Mouse (Mus musculus): Measurements from ENCODE around the gene Il6ra.

DNA sequence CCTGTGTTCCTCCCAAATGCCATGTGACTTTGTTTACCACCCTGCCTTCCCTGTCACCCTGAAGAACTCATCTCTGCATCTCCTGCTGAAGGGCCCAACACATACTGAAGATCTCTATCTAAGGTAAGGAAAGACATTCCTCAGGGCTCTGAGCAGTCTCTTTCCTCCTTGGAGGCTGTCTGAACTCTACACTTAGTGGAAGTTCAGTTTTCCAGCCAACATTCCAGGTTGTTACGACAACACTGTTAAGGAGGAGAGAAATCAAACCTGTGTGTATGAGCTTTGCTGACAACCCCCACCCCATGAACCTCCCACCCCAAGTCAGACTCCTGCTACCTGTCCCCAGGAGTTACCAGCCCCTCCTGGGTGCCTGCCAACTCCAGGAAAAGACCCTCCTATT, 3.6 kb upstream of the Il6ra start:
- TF ChIP-seq CTCF (IDR thresholded peaks at IDR 0.05; ENCODE audit: low read depth) (no peak), EP300 (optimal IDR thresholded peaks at IDR 0.05) (no peak)

Measured in stomach, postnatal 0 days (tissue).